Mouse (Mus musculus): ENCODE data around the gene Lig3.

DNA sequence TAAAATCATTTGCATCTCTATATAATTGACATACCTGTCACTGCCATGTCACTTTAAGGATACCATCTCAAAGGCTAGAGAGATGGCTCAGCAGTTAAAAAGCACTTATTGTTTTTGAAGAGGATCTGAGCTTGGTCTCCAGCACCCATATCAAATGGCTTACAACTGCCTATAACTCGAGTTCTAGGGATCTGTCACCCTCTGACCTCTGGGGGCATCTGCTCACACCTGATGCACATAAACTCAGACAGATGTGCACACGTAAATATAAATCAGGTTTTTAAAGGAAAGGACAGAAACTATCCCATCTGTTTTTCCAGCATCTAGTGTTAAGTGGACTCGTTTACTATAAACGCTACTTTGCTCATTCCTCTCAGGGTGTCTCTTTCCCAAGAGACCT is 17.6 kb upstream of the Lig3 start:
- no peak for TF ChIP-seq CTCF (IDR thresholded peaks at IDR 0.05; ENCODE audit: control insufficient read depth, insufficient read depth, insufficient read length)
- no peak for TF ChIP-seq MYOD1 (IDR thresholded peaks at IDR 0.05; ENCODE audit: control insufficient read depth, insufficient read length, low read depth)
- TF ChIP-seq MAX (IDR thresholded peaks at IDR 0.05), result no peak
- TF ChIP-seq MYOG (IDR thresholded peaks at IDR 0.05; ENCODE audit: control insufficient read depth, extremely low read depth, insufficient read length), result no peak
- TF ChIP-seq CEBPB (IDR thresholded peaks at IDR 0.05; ENCODE audit: low read depth), result no peak
